Mouse (Mus musculus) kidney, embryonic 14.5 days (tissue): ENCODE measurements around the gene Rhbdl3. TPM values are rescaled to one million over a fixed set of nuclear protein-coding genes. Genes with fewer than 3 reads are reported as not detected.

Source experiments
- ATAC-seq: fragments of 200-750 bp; cut with Nextera tagmentation; 2 replicates; pipeline ENCODE4 v1.8.0; 2017; ENCODE audit warnings: moderate number of reproducible peaks, mild to moderate bottlenecking, moderate TSS enrichment, moderate library complexity; ENCODE audit not compliant: low FRiP score, low TSS enrichment
- H3K27ac ChIP-seq: fragments of 300-500 bp; sonication (generic); 2 replicates; pipeline ENCODE4 v1.5.1; 2014; ENCODE audit warnings: low read depth, mild to moderate bottlenecking, low read length, moderate library complexity, mixed read lengths
- H3K27me3 ChIP-seq: fragments of 300-500 bp; sonication (generic); 2 replicates; pipeline ENCODE4 v1.6.1; 2014; ENCODE audit warnings: mild to moderate bottlenecking, low read length; ENCODE audit not compliant: control insufficient read depth, insufficient read depth
- H3K36me3 ChIP-seq: fragments of 300-500 bp; sonication (generic); 2 replicates; pipeline ENCODE4 v1.6.1; 2014; ENCODE audit warnings: low read length, mixed read lengths; ENCODE audit not compliant: control insufficient read depth, insufficient read depth
- H3K4me1 ChIP-seq: fragments of 300-500 bp; sonication (generic); 2 replicates; pipeline ENCODE4 v1.6.1; 2014; ENCODE audit warnings: low read length, mixed read lengths; ENCODE audit not compliant: control insufficient read depth, insufficient read depth
- H3K4me2 ChIP-seq: fragments of 300-500 bp; sonication (generic); replicated peaks from 2 replicates; pipeline ENCODE4 v1.6.1; 2014; ENCODE audit warnings: low read depth, mild to moderate bottlenecking, low read length
- H3K4me3 ChIP-seq: fragments of 300-500 bp; sonication (generic); 2 replicates; pipeline ENCODE4 v1.5.1; 2014; ENCODE audit warnings: mild to moderate bottlenecking, low read length
- H3K9ac ChIP-seq: fragments of 300-500 bp; sonication (generic); 2 replicates; pipeline ENCODE4 v1.6.1; 2014; ENCODE audit warnings: low read depth, mild to moderate bottlenecking, low read length, moderate library complexity
- H3K9me3 ChIP-seq: fragments of 300-500 bp; sonication (generic); 2 replicates; pipeline ENCODE4 v1.6.1; 2016; ENCODE audit warnings: low read length; ENCODE audit not compliant: control insufficient read depth
- WGBS: fragments of 180-500 bp; shearing (Covaris S2); extraction: QIAGEN DNeasy Blood & Tissue Kit; methylation state at CpG from one replicate; pipeline ENCODE4 v1.1.7; 2014; 5-methylcytosine and 5-hydroxymethylcytosine counted together
- polyA plus RNA-seq: library from polyadenylated mRNA; unstranded; fragments of >200 nt; fragmentation: Nextera tagmentation; extraction: Ambion mirVana; gene quantifications from 2 replicates; pipeline ENCODE4 v1.2.1, GENCODE M21; 2014

Rhbdl3 gene
- polyA plus RNA-seq, 1 experiment from 2014 or later = 1.3 TPM

- 85% methylated on average over 2 of the region's 2 CpGs for WGBS
Observed at GRCm38 (mm10) chr11:80291004-80291403, 9.7 kb upstream of the Rhbdl3 start.

GRCm38 (mm10) chr11:80292463-80292862, 8.2 kb upstream of the Rhbdl3 start:
- Histone ChIP-seq H3K27ac (no peak overlapping the region), H3K36me3 (no peaks in the 10 kb centered on the region), H3K4me2 (no peak overlapping the region), H3K27me3 (peaks cover 13% of the 10 kb centered on the region; the same call in 1 of the 2 replicates), H3K9me3 (no peaks in the 10 kb centered on the region), H3K9ac (no peak overlapping the region), H3K4me1 (peaks cover 16% of the 10 kb centered on the region; the same call in 1 of the 2 replicates), H3K4me3 (no peak overlapping the region)
- 53% methylated on average over 7 of the region's 7 CpGs for WGBS
- ATAC-seq = no peak

More at GRCm38 (mm10) chr11:80291004-80291403, 9.7 kb upstream of the Rhbdl3 start:
- ATAC-seq = no peak
- peaks cover 16% of the 10 kb centered on the region; the same call in 1 of the 2 replicates for H3K4me1 ChIP-seq
- H3K9me3 ChIP-seq = no peaks in the 10 kb centered on the region
- no peaks in the 10 kb centered on the region for H3K36me3 ChIP-seq
- H3K27me3 ChIP-seq = peaks cover 8% of the 10 kb centered on the region; the same call in 1 of the 2 replicates
- H3K9ac ChIP-seq = no peak overlapping the region
- no peak overlapping the region for H3K4me2 ChIP-seq
- no peak overlapping the region for H3K27ac ChIP-seq
- H3K4me3 ChIP-seq = no peak overlapping the region

GRCm38 (mm10) chr11:80295066-80295465, 5.6 kb upstream of the Rhbdl3 start:
- no peak overlapping the region for H3K4me3 ChIP-seq
- H3K9ac ChIP-seq = no peak overlapping the region
- H3K27ac ChIP-seq = no peak overlapping the region
- no peak for ATAC-seq
- WGBS = 14% methylated on average over 9 of the region's 9 CpGs
- H3K9me3 ChIP-seq = no peaks in the 10 kb centered on the region
- no peaks in the 10 kb centered on the region for H3K36me3 ChIP-seq
- H3K4me2 ChIP-seq = no peak overlapping the region
- peaks cover 26% of the 10 kb centered on the region; the same call in 1 of the 2 replicates for H3K27me3 ChIP-seq
- peaks cover 9% of the 10 kb centered on the region; the same call in 1 of the 2 replicates for H3K4me1 ChIP-seq

GRCm38 (mm10) chr11:80295785-80296184, 4.9 kb upstream of the Rhbdl3 start:
- Histone ChIP-seq H3K9ac (no peak overlapping the region), H3K9me3 (no peaks in the 10 kb centered on the region), H3K4me1 (0 out of 2 replicates have a peak, but pooled peaks cover 5% of the 10 kb centered on the region), H3K27ac (no peak overlapping the region), H3K27me3 (peaks cover 34% of the 10 kb centered on the region), H3K4me2 (no peak overlapping the region), H3K4me3 (no peak overlapping the region), H3K36me3 (no peaks in the 10 kb centered on the region)
- no peak for ATAC-seq
- WGBS = 24% methylated on average over 14 of the region's 14 CpGs

- no peak overlapping the region; the same call in 1 of the 2 replicates for H3K4me2 ChIP-seq
- H3K4me1 ChIP-seq = peaks cover 12% of the 10 kb centered on the region; the same call in 1 of the 2 replicates
- H3K36me3 ChIP-seq = no peaks in the 10 kb centered on the region
- no peak overlapping the region for H3K9ac ChIP-seq
- H3K4me3 ChIP-seq = no peak overlapping the region
- ATAC-seq = no peak
- no peak overlapping the region for H3K27ac ChIP-seq
- H3K9me3 ChIP-seq = peaks cover 2% of the 10 kb centered on the region; the same call in 1 of the 2 replicates
- 7% methylated on average over 12 of the region's 12 CpGs for WGBS
- H3K27me3 ChIP-seq = peaks cover 38% of the 10 kb centered on the region
Observed at GRCm38 (mm10) chr11:80299513-80300235, 1.0 kb upstream of the Rhbdl3 start.

- H3K9ac ChIP-seq = peak overlapping the region; percentile 68
- H3K9me3 ChIP-seq = peaks cover 2% of the 10 kb centered on the region; the same call in 1 of the 2 replicates
- under 1% methylated on average over 52 of the region's 53 CpGs for WGBS
- H3K4me1 ChIP-seq = peaks cover 11% of the 10 kb centered on the region; the same call in 1 of the 2 replicates
- peak; percentile 62 for ATAC-seq
- peak overlapping the region; percentile 70 for H3K4me3 ChIP-seq
- peak overlapping the region; percentile 100 for H3K4me2 ChIP-seq
- no peaks in the 10 kb centered on the region for H3K36me3 ChIP-seq
- H3K27me3 ChIP-seq = peaks cover 33% of the 10 kb centered on the region
- no peak overlapping the region for H3K27ac ChIP-seq
Observed at GRCm38 (mm10) chr11:80301316-80302045, 769 bp downstream of the Rhbdl3 start.

GRCm38 (mm10) chr11:80302046-80302390, 1.3 kb downstream of the Rhbdl3 start:
- Histone ChIP-seq H3K27me3 (peaks cover 33% of the 10 kb centered on the region), H3K36me3 (no peaks in the 10 kb centered on the region), H3K9me3 (peaks cover 2% of the 10 kb centered on the region; the same call in 1 of the 2 replicates), H3K4me3 (peak overlapping the region; percentile 70), H3K4me1 (peaks cover 11% of the 10 kb centered on the region; the same call in 1 of the 2 replicates), H3K4me2 (peak overlapping the region; percentile 100), H3K27ac (no peak overlapping the region), H3K9ac (peak overlapping the region; percentile 68; the same call in 1 of the 2 replicates)
- 1% methylated on average over 9 of the region's 9 CpGs for WGBS
- no peak for ATAC-seq

GRCm38 (mm10) chr11:80302536-80302935, 1.8 kb downstream of the Rhbdl3 start:
- Histone ChIP-seq H3K27me3 (peaks cover 33% of the 10 kb centered on the region), H3K9me3 (peaks cover 2% of the 10 kb centered on the region; the same call in 1 of the 2 replicates), H3K4me2 (peak overlapping the region; percentile 100), H3K4me1 (peaks cover 11% of the 10 kb centered on the region; the same call in 1 of the 2 replicates), H3K27ac (no peak overlapping the region), H3K36me3 (no peaks in the 10 kb centered on the region), H3K9ac (no peak overlapping the region), H3K4me3 (peak overlapping the region; percentile 70)
- WGBS = under 1% methylated on average over 11 of the region's 11 CpGs
- ATAC-seq = peak; percentile 79
